Mouse (Mus musculus) bone marrow macrophage, adult 2 months (primary cell): ENCODE data around the gene Ccm2l.

Experiments
- CTCF ChIP-seq: IDR thresholded peaks from 2 replicates; pipeline ENCODE4 v1.5.1; 2012; ENCODE audit warnings: low read depth, mild to moderate bottlenecking, low read length, moderate library complexity
- POLR2A ChIP-seq: IDR thresholded peaks from 2 replicates; pipeline ENCODE4 v1.6.1; 2012; ENCODE audit warnings: mild to moderate bottlenecking, low read depth, low read length, borderline replicate concordance

GRCm38 (mm10) chr2:153120126-153120525 lies 54.4 kb downstream of the Ccm2l start:
- TF ChIP-seq POLR2A = no peak
- TF ChIP-seq CTCF = no peak
